Mouse (Mus musculus) olfactory bulb, adult 2 months (tissue): Measurements from ENCODE around the gene Kit. TPM values are rescaled to one million over a fixed set of nuclear protein-coding genes. Genes with fewer than 3 reads are reported as not detected.

ENCODE experiments used
- H3K27ac ChIP-seq: fragments of 200-500 bp; 2 replicates; pipeline ENCODE4 v1.5.1; 2012; ENCODE audit warnings: low read depth, low read length; ENCODE audit not compliant: insufficient read depth
- H3K4me1 ChIP-seq: fragments of 200-500 bp; 2 replicates; pipeline ENCODE4 v1.6.1; 2012; ENCODE audit warnings: low read length; ENCODE audit not compliant: control insufficient read depth, insufficient read depth
- H3K4me3 ChIP-seq: fragments of 200-500 bp; 2 replicates; pipeline ENCODE4 v1.5.1; 2012; ENCODE audit warnings: mild to moderate bottlenecking, low read depth, low read length, moderate library complexity; ENCODE audit not compliant: insufficient read depth
- CTCF ChIP-seq: fragments of 200-500 bp; IDR thresholded peaks from 2 replicates; pipeline ENCODE4 v1.5.1; 2012; ENCODE audit warnings: low read depth, mild to moderate bottlenecking, low read length, moderate library complexity; ENCODE audit not compliant: insufficient read depth
- POLR2A ChIP-seq: fragments of 200-500 bp; IDR thresholded peaks from 2 replicates; pipeline ENCODE4 v1.6.1; 2012; ENCODE audit warnings: mild to moderate bottlenecking, low read depth, low read length, moderate library complexity; ENCODE audit not compliant: insufficient read depth
- WGBS: fragments of 180-500 bp; shearing (Covaris S2); methylation state at CpG from one replicate; pipeline ENCODE4 v1.1.7; 2018; 5-methylcytosine and 5-hydroxymethylcytosine counted together
- polyA plus RNA-seq: library from polyadenylated mRNA; stranded (reverse); fragments of >200 nt; gene quantifications from 2 replicates; pipeline ENCODE4 v1.2.4, GENCODE M21; 2012; ENCODE audit warnings: low replicate concordance; ENCODE audit not compliant: missing spikeins, insufficient read depth, insufficient read length

The Kit gene
- polyA plus RNA-seq, 1 experiment = not detected

GRCm38 (mm10) chr5:75647046-75647445 is 72.3 kb downstream of the Kit start:
- no peaks in the 10 kb centered on the region for H3K4me1 ChIP-seq
- no peak overlapping the region for H3K27ac ChIP-seq
- no peak overlapping the region for H3K4me3 ChIP-seq
- WGBS = 92% methylated on average over 5 of the region's 5 CpGs
- no peak for TF ChIP-seq CTCF
- no peak for TF ChIP-seq POLR2A

- H3K27ac ChIP-seq = no peak overlapping the region
- no peaks in the 10 kb centered on the region for H3K4me1 ChIP-seq
- no peak for TF ChIP-seq CTCF
- TF ChIP-seq POLR2A = no peak
- WGBS = 71% methylated on average over 8 of the region's 8 CpGs
- no peak overlapping the region for H3K4me3 ChIP-seq
These were observed 75.8 kb downstream of the Kit start for GRCm38 (mm10) chr5:75650566-75650965.

- WGBS = 94% methylated on average over 8 of the region's 8 CpGs
- TF ChIP-seq CTCF (no peak), POLR2A (no peak)
- Histone ChIP-seq H3K4me1 (no peaks in the 10 kb centered on the region), H3K4me3 (no peak overlapping the region), H3K27ac (no peak overlapping the region)
These were observed 78.7 kb downstream of the Kit start for GRCm38 (mm10) chr5:75653431-75653830.

- H3K4me1 ChIP-seq = no peaks in the 10 kb centered on the region
- TF ChIP-seq CTCF (no peak), POLR2A (no peak)
- WGBS = 98% methylated on average over 6 of the region's 6 CpGs
- no peak overlapping the region for H3K27ac ChIP-seq
- H3K4me3 ChIP-seq = no peak overlapping the region
These were observed 83.9 kb downstream of the Kit start for GRCm38 (mm10) chr5:75658575-75658974.

GRCm38 (mm10) chr5:75660342-75660741 is 85.6 kb downstream of the Kit start:
- WGBS = 98% methylated on average over 27 of the region's 27 CpGs
- TF ChIP-seq POLR2A (no peak), CTCF (no peak)

GRCm38 (mm10) chr5:75662466-75662865 is 87.8 kb downstream of the Kit start:
- WGBS = 53% methylated on average over 12 of the region's 12 CpGs
- Histone ChIP-seq H3K4me1 (no peaks in the 10 kb centered on the region), H3K4me3 (no peak overlapping the region), H3K27ac (no peak overlapping the region)
- TF ChIP-seq CTCF = no peak
- no peak for TF ChIP-seq POLR2A

More at GRCm38 (mm10) chr5:75660342-75660741, 85.6 kb downstream of the Kit start:
- Histone ChIP-seq H3K27ac (no peak overlapping the region), H3K4me3 (no peak overlapping the region), H3K4me1 (no peaks in the 10 kb centered on the region)

GRCm38 (mm10) chr5:75663768-75664167 is 89.1 kb downstream of the Kit start:
- Histone ChIP-seq H3K4me3 (no peak overlapping the region), H3K27ac (no peak overlapping the region), H3K4me1 (no peaks in the 10 kb centered on the region)
- 98% methylated on average over 2 of the region's 2 CpGs for WGBS
- TF ChIP-seq CTCF (no peak), POLR2A (no peak)

- no peak overlapping the region for H3K27ac ChIP-seq
These were observed 92.4 kb downstream of the Kit start for GRCm38 (mm10) chr5:75667083-75667482.

GRCm38 (mm10) chr5:75671136-75671788 is 96.5 kb downstream of the Kit start:
- WGBS = 88% methylated on average over 5 of the region's 5 CpGs

More at GRCm38 (mm10) chr5:75667083-75667482, 92.4 kb downstream of the Kit start:
- 63% methylated on average over 3 of the region's 3 CpGs for WGBS
- TF ChIP-seq POLR2A (no peak), CTCF (no peak)
- Histone ChIP-seq H3K4me1 (no peaks in the 10 kb centered on the region), H3K4me3 (no peak overlapping the region)

More at GRCm38 (mm10) chr5:75671136-75671788, 96.5 kb downstream of the Kit start:
- Histone ChIP-seq H3K4me3 (no peak overlapping the region), H3K4me1 (no peaks in the 10 kb centered on the region), H3K27ac (no peak overlapping the region)
- TF ChIP-seq POLR2A (no peak), CTCF (no peak)
